Mouse (Mus musculus) kidney, postnatal 25 days (tissue): ENCODE measurements around the gene Dnaic2.

Experiments used
- DNase-seq, 2 experiments: peaks; one replicate each; pipeline ENCODE4 v3.0.0; 2021; ENCODE audit warnings: mixed read lengths in 2 of 2

Dnaic2 gene

GRCm38 (mm10) chr11:114801906-114802305 is 74.7 kb downstream of the Dnaic2 start:
- DNase-seq, result no peak

- DNase-seq, result no peak
Observed at GRCm38 (mm10) chr11:114802540-114803267, 75.5 kb downstream of the Dnaic2 start.

GRCm38 (mm10) chr11:114803990-114804389 is 76.8 kb downstream of the Dnaic2 start:
- DNase-seq, result no peak

GRCm38 (mm10) chr11:114807025-114807424 is 79.8 kb downstream of the Dnaic2 start:
- DNase-seq, result no peak
